Mouse (Mus musculus): ENCODE results near the gene Krtap3-1. TPM values are rescaled to one million over a fixed set of nuclear protein-coding genes. Genes with fewer than 3 reads are reported as not detected.
"Not testable (repeated sequence)": the region's sequence is repeated elsewhere in the genome, so short reads cannot be mapped to it uniquely, and the experiment has no call there.

Gene Krtap3-1
- not detected in 2 replicates for total RNA-seq (2017)

GRCm38 (mm10) chr11:99566530-99566929, at the start of gene Krtap3-1:
Gene Krtap3-1, minus strand, starts transcription at chr11:99566630.
- ATAC-seq (replicated peaks; ENCODE audit: low read depth, poor library complexity, severe bottlenecking), result no peak

GRCm38 (mm10) chr11:99614796-99615363, 48.5 kb upstream of the Krtap3-1 start, which contains the start of gene Krtap2-4:
Gene Krtap2-4, minus strand, starts transcription at chr11:99614846.
- no peak for ATAC-seq (replicated peaks; ENCODE audit: low read depth, poor library complexity, severe bottlenecking)

GRCm38 (mm10) chr11:99610089-99610488, 43.7 kb upstream of the Krtap3-1 start, which contains the start of gene Gm11937:
Gene Gm11937, minus strand, starts transcription at chr11:99610189.
- not testable (repeated sequence) for ATAC-seq (replicated peaks; ENCODE audit: low read depth, poor library complexity, severe bottlenecking)

- no peak for ATAC-seq (replicated peaks; ENCODE audit: low read depth, poor library complexity, severe bottlenecking)
These were observed 42.7 kb upstream of the Krtap3-1 start for GRCm38 (mm10) chr11:99609126-99609525.

- ATAC-seq (replicated peaks; ENCODE audit: low read depth, poor library complexity, severe bottlenecking), result not testable (repeated sequence)
These were observed 36.8 kb upstream of the Krtap3-1 start, which contains the start of gene Gm11938 for GRCm38 (mm10) chr11:99603208-99603607. Gene Gm11938, minus strand, starts transcription at chr11:99603308.

- ATAC-seq (replicated peaks; ENCODE audit: low read depth, poor library complexity, severe bottlenecking), result not testable (repeated sequence)
These were observed 31.3 kb upstream of the Krtap3-1 start, which contains the start of gene Krtap9-3 for GRCm38 (mm10) chr11:99597742-99598141. Gene Krtap9-3, minus strand, starts transcription at chr11:99598105.

GRCm38 (mm10) chr11:99590981-99591380, 24.6 kb upstream of the Krtap3-1 start, which contains the start of gene Krtap1-3:
Gene Krtap1-3, minus strand, starts transcription at chr11:99591339.
- no peak for ATAC-seq (replicated peaks; ENCODE audit: low read depth, poor library complexity, severe bottlenecking)

GRCm38 (mm10) chr11:99585096-99585495, 18.7 kb upstream of the Krtap3-1 start:
- no peak for ATAC-seq (replicated peaks; ENCODE audit: low read depth, poor library complexity, severe bottlenecking)

GRCm38 (mm10) chr11:99583245-99583704, 16.8 kb upstream of the Krtap3-1 start, which contains the start of gene Krtap1-4:
Gene Krtap1-4, minus strand, starts transcription at chr11:99583654.
- no peak for ATAC-seq (replicated peaks; ENCODE audit: low read depth, poor library complexity, severe bottlenecking)

GRCm38 (mm10) chr11:99581564-99581963, 15.1 kb upstream of the Krtap3-1 start:
- ATAC-seq (replicated peaks; ENCODE audit: low read depth, poor library complexity, severe bottlenecking), result no peak

- no peak for ATAC-seq (replicated peaks; ENCODE audit: low read depth, poor library complexity, severe bottlenecking)
These were observed 14.6 kb upstream of the Krtap3-1 start for GRCm38 (mm10) chr11:99581051-99581450.

GRCm38 (mm10) chr11:99580636-99581035, 14.2 kb upstream of the Krtap3-1 start, which contains the start of gene Krtap1-5:
Gene Krtap1-5, minus strand, starts transcription at chr11:99581016.
- ATAC-seq (replicated peaks; ENCODE audit: low read depth, poor library complexity, severe bottlenecking), result no peak

GRCm38 (mm10) chr11:99574106-99574505, 7.7 kb upstream of the Krtap3-1 start:
- ATAC-seq (replicated peaks; ENCODE audit: low read depth, poor library complexity, severe bottlenecking), result peak; percentile 94

- no peak for ATAC-seq (replicated peaks; ENCODE audit: low read depth, poor library complexity, severe bottlenecking)
These were observed 6.7 kb upstream of the Krtap3-1 start for GRCm38 (mm10) chr11:99573164-99573563.

- no peak for ATAC-seq (replicated peaks; ENCODE audit: low read depth, poor library complexity, severe bottlenecking)
These were observed 3.9 kb downstream of the Krtap3-1 start for GRCm38 (mm10) chr11:99562580-99562979.

- no peak for ATAC-seq (replicated peaks; ENCODE audit: low read depth, poor library complexity, severe bottlenecking)
These were observed 7.1 kb downstream of the Krtap3-1 start, which contains the start of gene Gm11939 for GRCm38 (mm10) chr11:99559366-99559765. Gene Gm11939, minus strand, starts transcription at chr11:99559466.

GRCm38 (mm10) chr11:99557976-99558745, 8.3 kb downstream of the Krtap3-1 start:
- ATAC-seq (replicated peaks; ENCODE audit: low read depth, poor library complexity, severe bottlenecking), result no peak

- ATAC-seq (replicated peaks; ENCODE audit: low read depth, poor library complexity, severe bottlenecking), result no peak
These were observed 9.7 kb downstream of the Krtap3-1 start, which contains the start of gene Krtap3-2 for GRCm38 (mm10) chr11:99556753-99557152. Gene Krtap3-2, minus strand, starts transcription at chr11:99556853.

- ATAC-seq (replicated peaks; ENCODE audit: low read depth, poor library complexity, severe bottlenecking), result no peak
These were observed 10.2 kb downstream of the Krtap3-1 start for GRCm38 (mm10) chr11:99556195-99556594.

GRCm38 (mm10) chr11:99550765-99551164, 15.7 kb downstream of the Krtap3-1 start, which contains the start of gene Krtap3-3:
Gene Krtap3-3, minus strand, starts transcription at chr11:99550865.
- no peak for ATAC-seq (replicated peaks; ENCODE audit: low read depth, poor library complexity, severe bottlenecking)

- no peak for ATAC-seq (replicated peaks; ENCODE audit: low read depth, poor library complexity, severe bottlenecking)
These were observed 18.5 kb downstream of the Krtap3-1 start for GRCm38 (mm10) chr11:99547892-99548291.
